Mouse (Mus musculus): ENCODE results near the gene Dzip3. TPM values are rescaled to one million over a fixed set of nuclear protein-coding genes. Genes with fewer than 3 reads are reported as not detected.

The Dzip3 gene
- polyA plus RNA-seq, 1 experiment from 2014 or later = 53.4 TPM

- Histone ChIP-seq H3K27ac (replicated peaks) (no peak overlapping the region), H3K4me2 (no peak overlapping the region), H3K27me3 (no peaks in the 10 kb centered on the region), H3K36me3 (peaks cover 25% of the 10 kb centered on the region), H3K4me3 (no peak overlapping the region), H3K9me3 (no peaks in the 10 kb centered on the region), H3K4me1 (replicated peaks) (no peaks in the 10 kb centered on the region), H3K9ac (no peak overlapping the region)
- ATAC-seq (ENCODE audit: low FRiP score, low read depth) = no peak
These were observed 14.0 kb downstream of the Dzip3 start for GRCm38 (mm10) chr16:48979965-48980364.

DNA sequence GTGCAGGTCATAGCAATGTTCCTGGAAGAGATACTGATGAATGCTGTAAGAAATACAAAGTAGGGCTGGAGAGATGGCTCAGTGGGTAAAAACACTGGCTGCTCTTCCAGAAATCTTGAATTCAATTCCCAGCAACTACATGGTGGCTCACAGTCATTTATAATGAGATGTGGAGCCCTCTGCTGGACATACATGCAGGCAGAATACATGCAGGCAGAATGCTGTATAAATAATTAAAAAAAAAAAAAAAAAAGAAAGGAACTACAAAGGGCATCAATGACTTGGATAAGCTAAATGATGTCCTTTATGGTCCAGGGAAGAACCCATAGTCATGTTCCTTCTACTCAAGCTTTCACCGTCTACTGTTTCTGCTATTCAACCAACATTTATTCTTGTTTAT, 20.4 kb downstream of the Dzip3 start:
- Histone ChIP-seq H3K27ac (replicated peaks) (no peak overlapping the region), H3K9ac (no peak overlapping the region), H3K36me3 (peaks cover 29% of the 10 kb centered on the region), H3K4me2 (no peak overlapping the region), H3K4me1 (replicated peaks) (no peaks in the 10 kb centered on the region), H3K4me3 (no peak overlapping the region), H3K9me3 (no peaks in the 10 kb centered on the region), H3K27me3 (no peaks in the 10 kb centered on the region)
- ATAC-seq (ENCODE audit: low FRiP score, low read depth) = no peak
- WGBS = 96% methylated on average over 1 of the region's 1 CpGs

DNA sequence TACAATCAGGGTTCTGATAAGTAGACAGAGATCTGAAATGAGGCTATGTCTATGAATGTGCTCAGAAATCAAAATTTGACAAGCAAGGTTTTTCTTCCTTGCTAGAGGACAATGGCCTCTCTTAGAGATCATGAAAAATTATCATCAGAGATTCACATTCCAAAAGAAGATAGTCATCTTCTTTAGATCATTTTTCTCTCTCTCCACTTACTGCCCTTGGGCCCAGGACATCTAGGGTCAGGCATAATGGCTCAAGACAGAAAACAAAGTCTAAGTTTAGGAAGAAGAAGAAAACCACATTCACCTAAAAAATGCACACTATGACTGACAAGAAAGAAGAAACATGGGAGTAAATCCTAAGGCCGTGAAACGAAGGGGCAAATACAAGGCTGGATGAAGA, 21.0 kb downstream of the Dzip3 start:
- no peak for ATAC-seq (ENCODE audit: low FRiP score, low read depth)
- 98% methylated on average over 2 of the region's 2 CpGs for WGBS
- no peaks in the 10 kb centered on the region for H3K27me3 ChIP-seq
- no peak overlapping the region for H3K4me2 ChIP-seq
- H3K4me1 ChIP-seq (replicated peaks) = no peaks in the 10 kb centered on the region
- no peak overlapping the region for H3K27ac ChIP-seq (replicated peaks)
- no peak overlapping the region for H3K4me3 ChIP-seq
- no peak overlapping the region for H3K9ac ChIP-seq
- peaks cover 23% of the 10 kb centered on the region for H3K36me3 ChIP-seq
- H3K9me3 ChIP-seq = no peaks in the 10 kb centered on the region

- Histone ChIP-seq H3K4me3 (no peak overlapping the region), H3K36me3 (peaks cover 46% of the 10 kb centered on the region), H3K4me2 (no peak overlapping the region), H3K27ac (replicated peaks) (no peak overlapping the region), H3K9me3 (no peaks in the 10 kb centered on the region), H3K9ac (no peak overlapping the region), H3K27me3 (no peaks in the 10 kb centered on the region), H3K4me1 (replicated peaks) (no peaks in the 10 kb centered on the region)
- no peak for ATAC-seq (ENCODE audit: low FRiP score, low read depth)
- WGBS = 93% methylated on average over 1 of the region's 1 CpGs
These were observed 52.2 kb downstream of the Dzip3 start for GRCm38 (mm10) chr16:48941805-48942204.

GRCm38 (mm10) chr16:48923724-48924123, 70.2 kb downstream of the Dzip3 start:
- H3K4me1 ChIP-seq (replicated peaks) = no peaks in the 10 kb centered on the region
- peaks cover 43% of the 10 kb centered on the region for H3K36me3 ChIP-seq
- no peak overlapping the region for H3K4me3 ChIP-seq
- H3K4me2 ChIP-seq = no peak overlapping the region
- H3K9me3 ChIP-seq = no peaks in the 10 kb centered on the region
- H3K27ac ChIP-seq (replicated peaks) = no peak overlapping the region
- ATAC-seq (ENCODE audit: low FRiP score, low read depth) = no peak
- no peaks in the 10 kb centered on the region for H3K27me3 ChIP-seq
- 97% methylated on average over 1 of the region's 1 CpGs for WGBS
- H3K9ac ChIP-seq = no peak overlapping the region

GRCm38 (mm10) chr16:48913206-48913605, 80.8 kb downstream of the Dzip3 start:
- no peak for ATAC-seq (ENCODE audit: low FRiP score, low read depth)
- no peak overlapping the region for H3K4me2 ChIP-seq
- no peaks in the 10 kb centered on the region for H3K9me3 ChIP-seq
- no peaks in the 10 kb centered on the region for H3K36me3 ChIP-seq
- no peaks in the 10 kb centered on the region for H3K4me1 ChIP-seq (replicated peaks)
- no peak overlapping the region for H3K4me3 ChIP-seq
- H3K27me3 ChIP-seq = no peaks in the 10 kb centered on the region
- H3K27ac ChIP-seq (replicated peaks) = no peak overlapping the region
- no peak overlapping the region for H3K9ac ChIP-seq
- 99% methylated on average over 3 of the region's 3 CpGs for WGBS

DNA sequence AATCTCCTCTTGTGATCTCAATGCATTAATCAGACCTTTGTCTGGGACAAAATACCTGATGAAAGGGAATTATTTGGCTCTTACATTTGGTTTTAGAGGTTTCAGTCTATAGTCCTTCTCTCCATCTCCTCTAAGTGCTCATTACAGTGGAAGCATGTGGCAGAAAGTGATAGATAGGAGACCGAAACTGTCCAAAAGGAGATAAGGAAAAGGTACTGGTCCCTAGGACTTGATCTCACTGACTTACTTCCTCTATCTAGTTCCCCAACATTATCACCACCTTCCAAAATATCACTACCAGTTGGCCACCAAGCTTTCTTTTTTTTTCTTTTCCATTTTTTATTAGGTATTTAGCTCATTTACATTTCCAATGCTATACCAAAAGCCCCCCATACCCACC, 82.8 kb downstream of the Dzip3 start:
- H3K27me3 ChIP-seq = no peaks in the 10 kb centered on the region
- no peaks in the 10 kb centered on the region for H3K4me1 ChIP-seq (replicated peaks)
- no peak overlapping the region for H3K4me2 ChIP-seq
- ATAC-seq (ENCODE audit: low FRiP score, low read depth) = no peak
- no peak overlapping the region for H3K4me3 ChIP-seq
- no peak overlapping the region for H3K9ac ChIP-seq
- H3K27ac ChIP-seq (replicated peaks) = no peak overlapping the region
- no peaks in the 10 kb centered on the region for H3K9me3 ChIP-seq
- no peaks in the 10 kb centered on the region for H3K36me3 ChIP-seq
- 100% methylated on average over 1 of the region's 1 CpGs for WGBS

- Histone ChIP-seq H3K4me1 (replicated peaks) (no peaks in the 10 kb centered on the region), H3K36me3 (no peaks in the 10 kb centered on the region), H3K4me3 (no peak overlapping the region), H3K9ac (no peak overlapping the region), H3K27ac (replicated peaks) (no peak overlapping the region), H3K9me3 (no peaks in the 10 kb centered on the region; the same call in 1 of the 2 replicates), H3K27me3 (no peaks in the 10 kb centered on the region), H3K4me2 (no peak overlapping the region)
- 78% methylated on average over 1 of the region's 1 CpGs for WGBS
- ATAC-seq (ENCODE audit: low FRiP score, low read depth) = no peak
These were observed 94.1 kb downstream of the Dzip3 start for GRCm38 (mm10) chr16:48899868-48900267.

DNA sequence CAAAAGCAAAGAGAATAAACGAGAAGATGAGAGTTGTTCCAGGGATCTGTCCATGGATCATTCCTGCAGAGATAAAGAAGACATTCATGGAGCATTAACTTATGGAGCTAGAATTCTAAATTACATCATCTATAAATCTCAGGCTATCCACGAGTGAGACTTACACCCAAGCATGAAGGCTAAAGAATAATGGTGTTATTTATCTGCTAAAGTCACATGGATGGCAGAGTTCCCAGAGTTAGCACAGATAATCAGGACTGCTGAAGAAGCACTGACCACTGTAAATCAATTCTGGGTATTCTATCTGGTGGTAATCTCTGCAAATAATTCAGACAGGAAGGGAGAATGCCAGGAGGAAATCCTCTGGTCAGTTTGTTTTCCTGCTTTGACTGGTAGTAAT, 103.2 kb downstream of the Dzip3 start:
- Histone ChIP-seq H3K4me3 (no peak overlapping the region), H3K4me1 (replicated peaks) (no peaks in the 10 kb centered on the region), H3K27ac (replicated peaks) (no peak overlapping the region), H3K9me3 (no peaks in the 10 kb centered on the region), H3K4me2 (no peak overlapping the region), H3K9ac (no peak overlapping the region), H3K36me3 (no peaks in the 10 kb centered on the region), H3K27me3 (no peaks in the 10 kb centered on the region)
- 56% methylated on average over 2 of the region's 2 CpGs for WGBS
- no peak for ATAC-seq (ENCODE audit: low FRiP score, low read depth)

Other genes starting within 250 kb of the Dzip3 start
- 0.03 and 0.08 TPM in 2 replicates for gene Trat1, start 222.1 kb downstream of the Dzip3 start, polyA plus RNA-seq (2015; fragmentation: Nextera tagmentation; extraction: Ambion mirVana)
- gene Retnlb, start 177.3 kb downstream of the Dzip3 start, polyA plus RNA-seq (2015; fragmentation: Nextera tagmentation; extraction: Ambion mirVana) = not detected in 2 replicates
- not detected in 2 replicates for gene Retnla, start 151.6 kb downstream of the Dzip3 start, polyA plus RNA-seq (2015; fragmentation: Nextera tagmentation; extraction: Ambion mirVana)
- gene Retnlg, start 121.5 kb downstream of the Dzip3 start, polyA plus RNA-seq (2015; fragmentation: Nextera tagmentation; extraction: Ambion mirVana) = 0.83 TPM in 1 of 2 replicates, not detected in the other
- gene Cip2a, start within 50 bp of the Dzip3 start, polyA plus RNA-seq (2015; fragmentation: Nextera tagmentation; extraction: Ambion mirVana) = 7.3 and 8.9 TPM in 2 replicates
- 0.08 and 0.09 TPM in 2 replicates for gene Myh15, start 63.3 kb upstream of the Dzip3 start, polyA plus RNA-seq (2015; fragmentation: Nextera tagmentation; extraction: Ambion mirVana)